Mouse (Mus musculus): ENCODE data around the gene Commd1. TPM values are rescaled to one million over a fixed set of nuclear protein-coding genes. Genes with fewer than 3 reads are reported as not detected.

The Commd1 gene
- polyA plus RNA-seq, 1 experiment from 2014 or later = 237 TPM

GRCm38 (mm10) chr11:23013580-23014294 lies 31.6 kb upstream of the Commd1 start:
- no peak for ATAC-seq
- Histone ChIP-seq H3K27ac (ENCODE audit: low read depth, low read length) (no peak overlapping the region), H3K4me1 (ENCODE audit: control insufficient read depth, insufficient read depth, low read depth, low read length) (no peaks in the 10 kb centered on the region), H3K4me3 (ENCODE audit: low read length) (no peak overlapping the region), H3K9ac (ENCODE audit: low read depth, low read length) (no peak overlapping the region), H3K4me2 (ENCODE audit: low read length) (no peak overlapping the region), H3K9me3 (ENCODE audit: control insufficient read depth, low read length) (no peaks in the 10 kb centered on the region), H3K27me3 (replicated peaks; ENCODE audit: control insufficient read depth, insufficient read depth, low read length) (no peaks in the 10 kb centered on the region), H3K36me3 (ENCODE audit: control insufficient read depth, insufficient read depth, low read length) (no peaks in the 10 kb centered on the region)
- WGBS = 84% methylated on average over 4 of the region's 4 CpGs

GRCm38 (mm10) chr11:23013096-23013495 lies 30.9 kb upstream of the Commd1 start:
- Histone ChIP-seq H3K4me2 (ENCODE audit: low read length) (no peak overlapping the region), H3K27ac (ENCODE audit: low read depth, low read length) (no peak overlapping the region), H3K36me3 (ENCODE audit: control insufficient read depth, insufficient read depth, low read length) (no peaks in the 10 kb centered on the region), H3K9ac (ENCODE audit: low read depth, low read length) (no peak overlapping the region), H3K9me3 (ENCODE audit: control insufficient read depth, low read length) (no peaks in the 10 kb centered on the region), H3K4me1 (ENCODE audit: control insufficient read depth, insufficient read depth, low read depth, low read length) (no peaks in the 10 kb centered on the region), H3K27me3 (replicated peaks; ENCODE audit: control insufficient read depth, insufficient read depth, low read length) (no peaks in the 10 kb centered on the region), H3K4me3 (ENCODE audit: low read length) (no peak overlapping the region)
- WGBS = 93% methylated on average over 1 of the region's 1 CpGs
- no peak for ATAC-seq

- no peak overlapping the region for H3K27ac ChIP-seq (ENCODE audit: low read depth, low read length)
- no peaks in the 10 kb centered on the region for H3K27me3 ChIP-seq (replicated peaks; ENCODE audit: control insufficient read depth, insufficient read depth, low read length)
- peaks cover 12% of the 10 kb centered on the region for H3K36me3 ChIP-seq (ENCODE audit: control insufficient read depth, insufficient read depth, low read length)
- H3K4me3 ChIP-seq (ENCODE audit: low read length) = peak overlapping the region; percentile 64
- peak overlapping the region; percentile 90 for H3K4me2 ChIP-seq (ENCODE audit: low read length)
- H3K9me3 ChIP-seq (ENCODE audit: control insufficient read depth, low read length) = no peaks in the 10 kb centered on the region
- no peak overlapping the region; the same call in 1 of the 2 replicates for H3K9ac ChIP-seq (ENCODE audit: low read depth, low read length)
- 35% methylated on average over 4 of the region's 4 CpGs for WGBS
- H3K4me1 ChIP-seq (ENCODE audit: control insufficient read depth, insufficient read depth, low read depth, low read length) = no peaks in the 10 kb centered on the region; the same call in 1 of the 2 replicates
- ATAC-seq = no peak
Observed at GRCm38 (mm10) chr11:23008824-23009200, 26.6 kb upstream of the Commd1 start.

- Histone ChIP-seq H3K4me3 (ENCODE audit: low read length) (peak overlapping the region; percentile 64), H3K36me3 (ENCODE audit: control insufficient read depth, insufficient read depth, low read length) (peaks cover 17% of the 10 kb centered on the region), H3K9ac (ENCODE audit: low read depth, low read length) (peak overlapping the region; percentile 86), H3K27ac (ENCODE audit: low read depth, low read length) (peak overlapping the region; percentile 97), H3K4me2 (ENCODE audit: low read length) (peak overlapping the region; percentile 90), H3K9me3 (ENCODE audit: control insufficient read depth, low read length) (no peaks in the 10 kb centered on the region), H3K4me1 (ENCODE audit: control insufficient read depth, insufficient read depth, low read depth, low read length) (no peaks in the 10 kb centered on the region; the same call in 1 of the 2 replicates), H3K27me3 (replicated peaks; ENCODE audit: control insufficient read depth, insufficient read depth, low read length) (no peaks in the 10 kb centered on the region)
- ATAC-seq = peak; percentile 95
- 0% methylated on average over 40 of the region's 40 CpGs for WGBS
Observed at GRCm38 (mm10) chr11:23008181-23008823, 26.1 kb upstream of the Commd1 start.

GRCm38 (mm10) chr11:23007481-23008180 lies 25.4 kb upstream of the Commd1 start, which contains the start of gene Fam161a:
Fam161a (plus strand) TSS chr11:23007531.
- Histone ChIP-seq H3K4me3 (ENCODE audit: low read length) (peak within 1 kb of the TSS; percentile 64), H3K36me3 (ENCODE audit: control insufficient read depth, insufficient read depth, low read length) (peaks cover 19% of the 10 kb centered on the region), H3K27me3 (replicated peaks; ENCODE audit: control insufficient read depth, insufficient read depth, low read length) (no peaks in the 10 kb centered on the region), H3K4me1 (ENCODE audit: control insufficient read depth, insufficient read depth, low read depth, low read length) (no peaks in the 10 kb centered on the region; the same call in 1 of the 2 replicates), H3K27ac (ENCODE audit: low read depth, low read length) (peak within 1 kb of the TSS; percentile 97), H3K4me2 (ENCODE audit: low read length) (peak within 1 kb of the TSS; percentile 90), H3K9me3 (ENCODE audit: control insufficient read depth, low read length) (no peaks in the 10 kb centered on the region), H3K9ac (ENCODE audit: low read depth, low read length) (peak within 1 kb of the TSS; percentile 86)
- peak; percentile 95 for ATAC-seq
- under 1% methylated on average over 22 of the region's 22 CpGs for WGBS

- H3K36me3 ChIP-seq (ENCODE audit: control insufficient read depth, insufficient read depth, low read length) = peaks cover 24% of the 10 kb centered on the region
- ATAC-seq = no peak
- H3K4me3 ChIP-seq (ENCODE audit: low read length) = peak overlapping the region; percentile 64
- H3K9me3 ChIP-seq (ENCODE audit: control insufficient read depth, low read length) = no peaks in the 10 kb centered on the region
- WGBS = 2% methylated on average over 6 of the region's 6 CpGs
- H3K4me1 ChIP-seq (ENCODE audit: control insufficient read depth, insufficient read depth, low read depth, low read length) = no peaks in the 10 kb centered on the region; the same call in 1 of the 2 replicates
- peak overlapping the region; percentile 64 for H3K9ac ChIP-seq (ENCODE audit: low read depth, low read length)
- H3K27ac ChIP-seq (ENCODE audit: low read depth, low read length) = peak overlapping the region; percentile 97
- peak overlapping the region; percentile 90 for H3K4me2 ChIP-seq (ENCODE audit: low read length)
- no peaks in the 10 kb centered on the region for H3K27me3 ChIP-seq (replicated peaks; ENCODE audit: control insufficient read depth, insufficient read depth, low read length)
Observed at GRCm38 (mm10) chr11:23007166-23007480, 24.9 kb upstream of the Commd1 start.

GRCm38 (mm10) chr11:23005276-23005675 lies 23.1 kb upstream of the Commd1 start:
- no peak overlapping the region for H3K4me2 ChIP-seq (ENCODE audit: low read length)
- 86% methylated on average over 1 of the region's 1 CpGs for WGBS
- H3K4me1 ChIP-seq (ENCODE audit: control insufficient read depth, insufficient read depth, low read depth, low read length) = no peaks in the 10 kb centered on the region; the same call in 1 of the 2 replicates
- no peak overlapping the region for H3K9ac ChIP-seq (ENCODE audit: low read depth, low read length)
- H3K9me3 ChIP-seq (ENCODE audit: control insufficient read depth, low read length) = no peaks in the 10 kb centered on the region
- H3K36me3 ChIP-seq (ENCODE audit: control insufficient read depth, insufficient read depth, low read length) = peaks cover 38% of the 10 kb centered on the region
- H3K27ac ChIP-seq (ENCODE audit: low read depth, low read length) = no peak overlapping the region
- no peak overlapping the region for H3K4me3 ChIP-seq (ENCODE audit: low read length)
- H3K27me3 ChIP-seq (replicated peaks; ENCODE audit: control insufficient read depth, insufficient read depth, low read length) = no peaks in the 10 kb centered on the region
- no peak for ATAC-seq

- no peak for ATAC-seq
- Histone ChIP-seq H3K27me3 (replicated peaks; ENCODE audit: control insufficient read depth, insufficient read depth, low read length) (no peaks in the 10 kb centered on the region), H3K36me3 (ENCODE audit: control insufficient read depth, insufficient read depth, low read length) (peaks cover 55% of the 10 kb centered on the region), H3K4me2 (ENCODE audit: low read length) (no peak overlapping the region), H3K27ac (ENCODE audit: low read depth, low read length) (no peak overlapping the region), H3K4me1 (ENCODE audit: control insufficient read depth, insufficient read depth, low read depth, low read length) (no peaks in the 10 kb centered on the region), H3K9me3 (ENCODE audit: control insufficient read depth, low read length) (no peaks in the 10 kb centered on the region), H3K4me3 (ENCODE audit: low read length) (no peak overlapping the region), H3K9ac (ENCODE audit: low read depth, low read length) (no peak overlapping the region)
- 79% methylated on average over 1 of the region's 1 CpGs for whole genome bisulfite sequencing
Observed at GRCm38 (mm10) chr11:22998308-22998707, 16.1 kb upstream of the Commd1 start.

GRCm38 (mm10) chr11:22995461-22995860 lies 13.3 kb upstream of the Commd1 start:
- no peak overlapping the region for H3K4me2 ChIP-seq (ENCODE audit: low read length)
- no peak overlapping the region for H3K9ac ChIP-seq (ENCODE audit: low read depth, low read length)
- peaks cover 36% of the 10 kb centered on the region for H3K36me3 ChIP-seq (ENCODE audit: control insufficient read depth, insufficient read depth, low read length)
- no peak overlapping the region for H3K27ac ChIP-seq (ENCODE audit: low read depth, low read length)
- ATAC-seq = no peak
- no peak overlapping the region for H3K4me3 ChIP-seq (ENCODE audit: low read length)
- no peaks in the 10 kb centered on the region for H3K27me3 ChIP-seq (replicated peaks; ENCODE audit: control insufficient read depth, insufficient read depth, low read length)
- WGBS = 93% methylated on average over 4 of the region's 4 CpGs
- peaks cover 14% of the 10 kb centered on the region for H3K4me1 ChIP-seq (ENCODE audit: control insufficient read depth, insufficient read depth, low read depth, low read length)
- H3K9me3 ChIP-seq (ENCODE audit: control insufficient read depth, low read length) = no peaks in the 10 kb centered on the region
